Mouse (Mus musculus) MEL (cell line): Measurements from ENCODE around the gene Cacna1f. TPM values are rescaled to one million over a fixed set of nuclear protein-coding genes. Genes with fewer than 3 reads are reported as not detected.

Experiments used
- DNase-seq: peaks from one replicate; pipeline ENCODE4 v3.0.0; 2011; ENCODE audit warnings: low read depth, low spot score
- H3K27ac ChIP-seq: 2 replicates; pipeline ENCODE4 v1.5.1; 2012; ENCODE audit warnings: low read depth, mild to moderate bottlenecking, control low read depth, low read length, moderate library complexity; ENCODE audit not compliant: control insufficient read depth
- H3K27me3 ChIP-seq, 2 experiments: fragments of 150-350 bp in 1 of 2; sonication (generic) in 1 of 2; 2 replicates each; pipeline ENCODE4 v1.6.1; 2012; ENCODE audit warnings: low read length in 2 of 2, mild to moderate bottlenecking in 2 of 2, improper control_type of control experiment in 1 of 2, moderate library complexity in 1 of 2; ENCODE audit not compliant: insufficient read depth in 2 of 2, control insufficient read depth in 1 of 2
- H3K36me3 ChIP-seq, 2 experiments: 2 replicates each; pipeline ENCODE4 v1.6.1; 2012 to 2014; ENCODE audit warnings: low read length in 2 of 2, improper control_type of control experiment in 1 of 2, inconsistent platforms in 1 of 2, mild to moderate bottlenecking in 1 of 2; ENCODE audit not compliant: insufficient read depth in 2 of 2, control insufficient read depth in 1 of 2
- H3K4me1 ChIP-seq, 2 experiments: fragments of 150-350 bp in 1 of 2; sonication (generic) in 1 of 2; 2 replicates each; pipeline ENCODE4 v1.6.1; 2012; ENCODE audit warnings: low read length in 2 of 2, improper control_type of control experiment in 1 of 2, mild to moderate bottlenecking in 1 of 2; ENCODE audit not compliant: insufficient read depth in 2 of 2, control insufficient read depth in 1 of 2
- H3K4me3 ChIP-seq, 2 experiments: fragments of 150-350 bp in 1 of 2; sonication (generic) in 1 of 2; 2 replicates each; pipeline ENCODE4 v1.5.1; 2012; ENCODE audit warnings: low read depth in 2 of 2, low read length in 2 of 2, mild to moderate bottlenecking in 2 of 2, moderate library complexity in 2 of 2, control low read depth in 1 of 2, improper control_type of control experiment in 1 of 2; ENCODE audit not compliant: control insufficient read depth in 1 of 2, insufficient read depth in 1 of 2
- H3K79me2 ChIP-seq: 2 replicates; pipeline ENCODE4 v1.6.1; 2012; ENCODE audit warnings: mild to moderate bottlenecking, low read length, moderate library complexity; ENCODE audit not compliant: control insufficient read depth, poor library complexity, insufficient read depth
- H3K9ac ChIP-seq: 2 replicates; pipeline ENCODE4 v1.6.1; 2012; ENCODE audit warnings: low read depth, mild to moderate bottlenecking, control low read depth, low read length, moderate library complexity; ENCODE audit not compliant: control insufficient read depth, poor library complexity, severe bottlenecking
- H3K9me3 ChIP-seq: fragments of 150-350 bp; sonication (generic); replicated peaks from 2 replicates; pipeline ENCODE4 v1.6.1; 2012; ENCODE audit warnings: mild to moderate bottlenecking, low read length, improper control_type of control experiment, moderate library complexity; ENCODE audit not compliant: insufficient read depth
- BHLHE40 ChIP-seq: IDR thresholded peaks from 2 replicates; pipeline ENCODE4 v1.6.1; 2012; ENCODE audit warnings: low read depth, mild to moderate bottlenecking, inconsistent platforms, low read length, improper control_type of control experiment, borderline replicate concordance
- CHD1 ChIP-seq: IDR thresholded peaks from 2 replicates; pipeline ENCODE4 v1.6.1; 2012; ENCODE audit warnings: low read depth, mild to moderate bottlenecking, inconsistent platforms, low read length, improper control_type of control experiment
- CHD2 ChIP-seq: IDR thresholded peaks from 2 replicates; pipeline ENCODE4 v1.6.1; 2011; ENCODE audit warnings: low read length, improper control_type of control experiment
- E2F4 ChIP-seq: IDR thresholded peaks from 2 replicates; pipeline ENCODE4 v1.6.1; 2011; ENCODE audit warnings: low read depth, low read length, improper control_type of control experiment, borderline replicate concordance
- GABPA ChIP-seq: IDR thresholded peaks from 2 replicates; pipeline ENCODE4 v1.6.1; 2012; ENCODE audit warnings: low read depth, mild to moderate bottlenecking, inconsistent platforms, low read length, improper control_type of control experiment, moderate library complexity
- GATA1 ChIP-seq: IDR thresholded peaks from 2 replicates; pipeline ENCODE4 v1.6.1; 2011; ENCODE audit warnings: low read depth, low read length, improper control_type of control experiment
- JUND ChIP-seq: IDR thresholded peaks from 2 replicates; pipeline ENCODE4 v1.6.1; 2011; ENCODE audit warnings: low read depth, mild to moderate bottlenecking, improper control_type of control experiment, low read length
- MAX ChIP-seq: IDR thresholded peaks from 2 replicates; pipeline ENCODE4 v1.6.1; 2011; ENCODE audit warnings: low read length, improper control_type of control experiment
- MXI1 ChIP-seq: IDR thresholded peaks from 2 replicates; pipeline ENCODE4 v1.6.1; 2011; ENCODE audit warnings: mild to moderate bottlenecking, low read depth, low read length, improper control_type of control experiment
- MYB ChIP-seq: IDR thresholded peaks from 2 replicates; pipeline ENCODE4 v1.6.1; 2011; ENCODE audit warnings: mild to moderate bottlenecking, low read depth, low read length, improper control_type of control experiment
- MYC ChIP-seq: IDR thresholded peaks from 2 replicates; pipeline ENCODE4 v1.6.1; 2011; ENCODE audit warnings: low read depth, mild to moderate bottlenecking, low read length, improper control_type of control experiment, moderate library complexity
- NELFE ChIP-seq: IDR thresholded peaks from 2 replicates; pipeline ENCODE4 v1.6.1; 2011; ENCODE audit warnings: low read depth, low read length, improper control_type of control experiment
- NRF1 ChIP-seq: IDR thresholded peaks from 2 replicates; pipeline ENCODE4 v1.6.1; 2014; ENCODE audit warnings: low read depth, mild to moderate bottlenecking, inconsistent platforms, low read length, improper control_type of control experiment, moderate library complexity; ENCODE audit not compliant: poor library complexity, insufficient read depth, severe bottlenecking
- POLR2AphosphoS2 ChIP-seq: IDR thresholded peaks from 2 replicates; pipeline ENCODE4 v1.6.1; 2011; ENCODE audit warnings: low read length, improper control_type of control experiment
- POLR2AphosphoS5 ChIP-seq: IDR thresholded peaks from 2 replicates; pipeline ENCODE4 v1.6.1; 2012; ENCODE audit warnings: low read depth, borderline replicate concordance, mild to moderate bottlenecking, inconsistent platforms, low read length, moderate library complexity, mixed read lengths
- SIN3A ChIP-seq: IDR thresholded peaks from 2 replicates; pipeline ENCODE4 v1.6.1; 2012; ENCODE audit warnings: low read length, improper control_type of control experiment, inconsistent platforms
- USF1 ChIP-seq: IDR thresholded peaks from 2 replicates; pipeline ENCODE4 v1.6.1; 2014; ENCODE audit warnings: low read depth, mild to moderate bottlenecking, inconsistent platforms, low read length, improper control_type of control experiment, moderate library complexity
- ZC3H11A ChIP-seq: IDR thresholded peaks from 2 replicates; pipeline ENCODE4 v1.6.1; 2012; ENCODE audit warnings: low read depth, mild to moderate bottlenecking, inconsistent platforms, low read length, improper control_type of control experiment
- ZMIZ1 ChIP-seq: IDR thresholded peaks from 2 replicates; pipeline ENCODE4 v1.6.1; 2012; ENCODE audit warnings: low read depth, mild to moderate bottlenecking, inconsistent platforms, low read length, improper control_type of control experiment, moderate library complexity
- polyA plus RNA-seq, 2 experiments: library from polyadenylated mRNA; stranded (reverse) in 1 of 2; unstranded in 1 of 2; fragments of >175 nt in 1 of 2; fragments of >200 nt in 1 of 2; gene quantifications; 2 replicates each; pipeline versions ENCODE4 v1.2.1 to v1.2.4; 2012; ENCODE audit warnings: low replicate concordance in 2 of 2, low read depth in 1 of 2; ENCODE audit not compliant: insufficient read length in 2 of 2, insufficient read depth in 1 of 2, missing spikeins in 1 of 2
- total RNA-seq: library from RNA; depleted of rRNA; stranded (reverse); fragments of 300-350 nt; gene quantifications from 2 replicates; pipeline ENCODE4 v1.2.3, GENCODE M21; 2012

Gene Cacna1f
- total and polyA plus RNA-seq, 3 experiments = 0.17 TPM; not detected in 2

DNA sequence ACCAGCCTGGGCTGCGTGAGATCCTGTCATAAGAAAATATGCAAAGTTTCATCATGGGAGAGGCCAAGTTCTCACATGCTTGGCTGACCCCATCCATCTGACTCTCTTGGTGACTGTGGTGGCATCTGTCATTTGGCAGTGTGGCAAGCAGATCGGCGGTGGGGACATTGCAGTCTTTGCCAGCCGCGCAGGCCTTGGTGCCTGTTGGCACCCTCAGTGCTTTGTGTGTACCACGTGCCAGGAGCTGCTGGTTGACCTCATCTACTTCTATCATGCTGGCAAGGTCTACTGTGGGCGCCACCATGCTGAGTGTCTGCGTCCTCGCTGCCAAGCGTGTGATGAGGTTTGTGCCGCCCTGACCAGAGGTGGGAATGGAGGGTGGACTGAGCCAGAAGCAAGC, 57.9 kb downstream of the Cacna1f start:
- DNase-seq = no peak
- Histone ChIP-seq H3K36me3 (peaks cover 0 to 2% of the 10 kb centered on the region in 2 experiments; a peak in 2 of 4 replicates), H3K9ac (no peak overlapping the region), H3K9me3 (no peaks in the 10 kb centered on the region), H3K4me1 (no peaks in the 10 kb centered on the region), H3K27ac (no peak overlapping the region), H3K4me3 (no peak overlapping the region), H3K27me3 (no peaks in the 10 kb centered on the region), H3K79me2 (no peaks in the 10 kb centered on the region)
- no peak for TF ChIP-seq MYC
- no peak for TF ChIP-seq E2F4
- TF ChIP-seq MAX = no peak
- TF ChIP-seq NELFE = no peak
- no peak for TF ChIP-seq JUND
- no peak for TF ChIP-seq CHD2

DNA sequence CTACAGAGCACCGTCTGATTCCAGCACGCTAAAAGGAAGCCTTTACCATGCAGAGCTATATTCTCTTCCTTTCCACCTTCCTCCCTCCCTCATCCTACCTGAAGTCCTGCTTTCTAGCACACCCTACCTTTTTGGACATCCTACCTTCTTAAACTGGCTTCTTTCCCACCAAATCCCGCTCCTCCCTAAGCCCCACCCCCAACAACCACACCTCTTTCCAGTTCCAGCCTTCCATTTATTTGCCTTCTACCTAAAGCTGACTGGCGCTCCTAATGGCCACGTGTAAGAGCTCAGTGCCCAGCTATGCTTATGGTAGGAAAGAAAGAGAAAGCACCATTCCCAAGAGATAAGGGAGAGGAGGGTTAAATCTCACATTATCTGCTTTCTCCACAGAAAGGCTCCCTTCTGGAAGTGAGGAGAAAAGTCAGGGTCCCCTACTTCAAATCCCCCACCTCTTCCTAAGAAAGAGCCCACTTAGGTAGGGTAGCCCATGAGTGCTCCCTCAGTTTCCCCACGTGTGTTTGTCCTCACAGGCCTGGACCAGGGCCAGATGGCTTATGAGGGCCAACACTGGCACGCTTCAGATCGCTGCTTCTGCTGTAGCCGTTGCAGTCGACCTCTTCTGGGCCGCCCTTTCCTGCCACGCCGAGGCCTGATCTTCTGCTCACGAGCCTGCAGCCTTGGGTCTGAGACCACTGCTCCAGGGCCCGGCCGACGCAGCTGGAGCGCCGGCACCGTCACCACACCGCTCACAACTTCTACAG, 59.0 kb downstream of the Cacna1f start:
- Histone ChIP-seq H3K4me1 (peaks cover 0 to 2% of the 10 kb centered on the region in 2 experiments; a peak in 1 of 4 replicates), H3K9me3 (no peaks in the 10 kb centered on the region), H3K9ac (no peak overlapping the region), H3K27me3 (no peaks in the 10 kb centered on the region), H3K27ac (no peak overlapping the region), H3K36me3 (peaks cover 0 to 4% of the 10 kb centered on the region in 2 experiments; a peak in 2 of 4 replicates), H3K4me3 (no peak overlapping the region), H3K79me2 (peaks cover 4% of the 10 kb centered on the region; the same call in 1 of the 2 replicates)
- no peak for DNase-seq
- no peak for TF ChIP-seq NRF1
- TF ChIP-seq MYC = no peak
- no peak for TF ChIP-seq MYB
- no peak for TF ChIP-seq POLR2AphosphoS2
- no peak for TF ChIP-seq BHLHE40
- TF ChIP-seq E2F4 = no peak
- no peak for TF ChIP-seq ZC3H11A
- no peak for TF ChIP-seq POLR2AphosphoS5
- TF ChIP-seq USF1 = no peak
- no peak for TF ChIP-seq GATA1
- TF ChIP-seq SIN3A = no peak
- no peak for TF ChIP-seq GABPA
- no peak for TF ChIP-seq CHD1
- no peak for TF ChIP-seq ZMIZ1
- TF ChIP-seq MXI1 = no peak
